Mouse (Mus musculus) neutrophil, adult 65 days (primary cell): ENCODE data around the gene Myh3. TPM values are rescaled to one million over a fixed set of nuclear protein-coding genes. Genes with fewer than 3 reads are reported as not detected.

Source experiments
- total RNA-seq: library from RNA; stranded (reverse); gene quantifications from 2 replicates; pipeline ENCODE4 v1.2.4, GENCODE M21; 2023

Gene Myh3
- 0.09 TPM in 1 of 2 replicates, not detected in the other for total RNA-seq

DNA sequence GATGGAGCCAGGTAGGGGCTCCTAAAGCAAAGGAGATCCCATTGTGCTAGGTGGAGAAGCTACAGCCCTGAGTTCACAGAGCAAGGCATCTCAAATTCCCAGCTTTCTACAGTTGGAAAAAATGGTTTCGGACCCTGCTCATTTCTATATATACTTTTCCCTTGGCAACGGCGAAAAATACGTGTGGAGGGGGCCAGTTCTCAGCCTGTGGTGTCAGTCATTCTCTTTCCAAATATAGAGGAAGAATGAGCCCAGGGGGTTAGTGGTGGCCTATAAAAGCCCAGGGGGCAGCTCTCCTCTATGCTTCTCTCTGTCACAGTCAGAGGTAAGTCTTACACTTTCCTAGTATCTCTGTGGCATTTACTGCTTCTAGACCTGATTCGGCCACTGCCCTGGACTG is at the start of gene Myh3:
Gene Myh3 (plus strand): TSS at position 301 of the 400 bp plus-strand sequence.

DNA sequence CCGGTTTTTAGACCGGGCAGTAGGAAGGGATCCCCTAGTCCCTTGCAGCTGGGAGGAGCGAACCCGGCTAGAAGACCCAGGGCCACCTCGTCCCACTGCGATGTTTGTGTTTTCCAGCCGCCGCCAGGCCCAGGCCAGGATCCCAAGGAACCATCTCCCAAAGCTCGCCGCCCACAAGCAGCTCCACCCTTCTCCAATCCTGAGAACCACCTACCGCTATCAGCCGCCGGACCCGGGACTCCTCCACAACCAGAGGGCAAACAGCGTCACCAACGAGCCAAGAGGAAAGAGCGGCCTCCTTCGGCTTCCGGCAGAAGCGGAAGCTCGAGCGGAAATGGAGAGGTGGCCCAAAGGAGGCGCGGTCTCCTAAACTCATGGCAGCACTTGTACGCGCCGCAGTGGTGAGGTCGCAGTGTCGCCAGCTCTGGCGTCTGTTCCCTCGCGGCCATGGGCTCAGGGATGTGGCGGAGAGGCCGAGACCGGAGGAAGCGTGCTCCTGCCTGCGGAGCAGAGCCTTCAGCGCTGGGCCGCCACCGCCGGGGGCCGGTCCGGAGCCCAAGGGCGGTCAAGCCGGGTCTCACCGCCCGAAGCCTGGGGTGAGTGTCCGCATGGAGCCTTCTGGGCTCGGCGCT is 25.7 kb upstream of the Myh3 start, which contains the start of the genes Adprm and Sco1:
Gene Adprm (minus strand): TSS at position 274 of the 632 bp plus-strand sequence.
Gene Sco1 (plus strand): TSS at position 350 of the 632 bp plus-strand sequence.

Other genes with a start within 250 kb of the Myh3 start
- gene Pirt, start 166.3 kb upstream of the Myh3 start, total RNA-seq, result not detected in 2 replicates
- not detected in 2 replicates for gene Tmem238l, start 121.7 kb upstream of the Myh3 start, total RNA-seq
- 2.0 and 2.3 TPM in 2 replicates for gene Tmem220, start 53.1 kb upstream of the Myh3 start, total RNA-seq
- 29.8 and 30.7 TPM in 2 replicates for gene Adprm, start 25.7 kb upstream of the Myh3 start, total RNA-seq
- gene Sco1, start 25.6 kb upstream of the Myh3 start, total RNA-seq, result 5.5 and 5.8 TPM in 2 replicates
- not detected in 2 replicates for gene Myh2, start 92.7 kb downstream of the Myh3 start, total RNA-seq
- gene Myh1, start 121.8 kb downstream of the Myh3 start, total RNA-seq, result not detected in 2 replicates
- gene Myh4, start 159.7 kb downstream of the Myh3 start, total RNA-seq, result not detected in 2 replicates
- not detected in 2 replicates for gene Myh8, start 198.8 kb downstream of the Myh3 start, total RNA-seq
- not detected in 2 replicates for gene Myh13, start 243.4 kb downstream of the Myh3 start, total RNA-seq